Mouse (Mus musculus) small intestine, adult 2 months (tissue): Measurements from ENCODE around the gene Atf7. TPM values are rescaled to one million over a fixed set of nuclear protein-coding genes. Genes with fewer than 3 reads are reported as not detected.

Source experiments
- H3K27ac ChIP-seq: fragments of 200-500 bp; 2 replicates; pipeline ENCODE4 v1.5.1; 2012; ENCODE audit warnings: low read depth, low read length, control low read depth, inconsistent platforms; ENCODE audit not compliant: insufficient read depth
- H3K27me3 ChIP-seq: fragments of 200-500 bp; 2 replicates; pipeline ENCODE4 v1.6.1; 2012; ENCODE audit warnings: mild to moderate bottlenecking, moderate library complexity, low read length, inconsistent platforms; ENCODE audit not compliant: control insufficient read depth, insufficient read depth
- H3K36me3 ChIP-seq: fragments of 200-500 bp; 2 replicates; pipeline ENCODE4 v1.6.1; 2012; ENCODE audit warnings: mild to moderate bottlenecking, low read length, control low read depth, inconsistent platforms; ENCODE audit not compliant: control insufficient read depth, insufficient read depth
- H3K4me1 ChIP-seq: fragments of 200-500 bp; 2 replicates; pipeline ENCODE4 v1.6.1; 2012; ENCODE audit warnings: low read length, inconsistent platforms, mixed read lengths; ENCODE audit not compliant: control insufficient read depth, insufficient read depth, insufficient read length
- H3K4me3 ChIP-seq: fragments of 200-500 bp; 2 replicates; pipeline ENCODE4 v1.5.1; 2012; ENCODE audit warnings: low read depth, mild to moderate bottlenecking, control low read depth, inconsistent platforms, low read length, moderate library complexity
- CTCF ChIP-seq: fragments of 200-500 bp; IDR thresholded peaks from 2 replicates; pipeline ENCODE4 v1.5.1; 2012; ENCODE audit warnings: low read depth, mild to moderate bottlenecking, control low read depth, inconsistent platforms, low read length, moderate library complexity, mixed read lengths; ENCODE audit not compliant: insufficient replicate concordance, insufficient read length; ENCODE audit errors: extremely low read depth
- POLR2A ChIP-seq: fragments of 200-500 bp; IDR thresholded peaks from 2 replicates; pipeline ENCODE4 v1.6.1; 2012; ENCODE audit warnings: low read depth, mild to moderate bottlenecking, control low read depth, inconsistent platforms, low read length, moderate library complexity
- WGBS: fragments of 180-500 bp; shearing (Covaris S2); methylation state at CpG from one replicate; pipeline ENCODE4 v1.1.7; 2018; 5-methylcytosine and 5-hydroxymethylcytosine counted together
- polyA plus RNA-seq: library from polyadenylated mRNA; depleted of rRNA; stranded (reverse); fragments of >200 nt; gene quantifications from 2 replicates; pipeline ENCODE4 v1.2.3, GENCODE M21; 2012

Gene Atf7
- polyA plus RNA-seq, 1 experiment, result 38.6 TPM

DNA sequence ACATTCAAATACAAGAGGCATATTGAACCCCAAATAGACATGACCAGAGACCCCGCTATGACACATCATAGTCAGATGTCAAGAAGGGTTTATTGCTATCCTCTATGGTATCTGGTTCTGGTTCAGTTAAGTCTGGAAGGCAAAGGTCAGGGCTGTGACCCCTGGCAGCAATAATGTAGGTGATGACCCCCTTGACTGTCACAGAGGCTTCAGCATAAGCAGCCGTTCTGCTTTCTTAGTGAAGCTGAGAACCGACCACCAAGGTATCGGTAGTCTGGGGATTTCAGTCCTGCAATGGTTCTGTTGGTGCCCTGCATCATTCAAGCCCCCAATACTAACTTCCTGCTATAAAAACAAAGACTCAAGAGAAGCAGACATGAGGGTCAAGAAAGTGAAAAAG is 93.7 kb downstream of the Atf7 start:
- peaks cover 55% of the 10 kb centered on the region for H3K36me3 ChIP-seq
- WGBS, result 91% methylated on average over 4 of the region's 4 CpGs
- TF ChIP-seq POLR2A, result no peak
- no peak for TF ChIP-seq CTCF

DNA sequence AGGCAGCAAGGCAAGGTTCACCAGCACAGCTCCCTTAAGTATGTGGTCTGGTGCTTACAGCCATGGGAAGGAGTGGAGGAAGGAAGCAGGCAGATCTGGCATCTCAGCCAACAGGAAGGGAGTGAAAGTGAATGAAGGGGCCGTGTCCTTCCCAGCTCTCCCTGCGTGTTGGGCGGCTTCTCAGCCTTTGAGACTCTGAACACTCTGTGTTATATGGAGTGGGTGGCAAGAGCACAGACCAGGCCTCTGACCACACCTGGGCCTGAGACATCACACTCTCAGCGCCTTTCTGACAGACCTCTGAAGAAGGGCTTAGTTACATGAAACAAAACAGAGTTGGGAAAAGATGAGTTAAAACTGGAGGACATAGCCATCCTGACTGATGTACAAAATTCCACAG is 94.7 kb downstream of the Atf7 start:
- no peaks in the 10 kb centered on the region for H3K27me3 ChIP-seq
- peak overlapping the region; percentile 20; the same call in 1 of the 2 replicates for H3K27ac ChIP-seq
- 68% methylated on average over 4 of the region's 4 CpGs for WGBS
- TF ChIP-seq POLR2A (no peak), CTCF (no peak)
- H3K4me3 ChIP-seq, result no peak overlapping the region
- H3K36me3 ChIP-seq, result peaks cover 50% of the 10 kb centered on the region
- peaks cover 3% of the 10 kb centered on the region; the same call in 1 of the 2 replicates for H3K4me1 ChIP-seq

More for the DNA sequence above, 93.7 kb downstream of the Atf7 start:
- Histone ChIP-seq H3K27ac (no peak overlapping the region), H3K27me3 (no peaks in the 10 kb centered on the region), H3K4me3 (no peak overlapping the region), H3K4me1 (peaks cover 3% of the 10 kb centered on the region; the same call in 1 of the 2 replicates)

GRCm38 (mm10) chr15:102528396-102528795 is 96.9 kb downstream of the Atf7 start:
- no peak for TF ChIP-seq CTCF
- no peak for TF ChIP-seq POLR2A
- Histone ChIP-seq H3K27me3 (no peaks in the 10 kb centered on the region), H3K4me1 (peaks cover 3% of the 10 kb centered on the region; the same call in 1 of the 2 replicates), H3K27ac (no peak overlapping the region), H3K36me3 (peaks cover 45% of the 10 kb centered on the region), H3K4me3 (no peak overlapping the region)
- WGBS, result 98% methylated on average over 1 of the region's 1 CpGs

DNA sequence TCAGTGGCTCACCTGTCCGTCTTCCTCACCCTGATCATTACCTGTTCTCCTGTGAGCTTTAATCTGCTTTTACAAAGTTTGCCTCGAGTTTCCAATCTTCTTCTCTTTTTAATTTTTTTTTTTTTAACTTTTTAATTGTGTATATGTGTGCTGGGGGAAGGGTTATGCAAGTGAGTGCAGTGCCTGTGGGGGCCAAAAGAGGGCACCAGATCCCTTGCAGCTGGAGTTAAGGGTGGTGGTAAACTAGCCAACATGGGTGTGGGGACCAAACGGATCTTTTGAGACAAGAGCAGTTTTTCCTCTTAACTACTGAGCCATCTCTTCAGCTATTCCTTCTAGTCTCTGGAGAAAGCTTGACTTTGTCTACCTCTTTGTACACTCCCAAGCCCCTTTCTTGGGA is 97.3 kb downstream of the Atf7 start:
- H3K36me3 ChIP-seq, result peaks cover 44% of the 10 kb centered on the region
- TF ChIP-seq POLR2A (no peak), CTCF (peak; percentile 31; the same call in 1 of the 2 replicates)
- 77% methylated on average over 3 of the region's 3 CpGs for WGBS

DNA sequence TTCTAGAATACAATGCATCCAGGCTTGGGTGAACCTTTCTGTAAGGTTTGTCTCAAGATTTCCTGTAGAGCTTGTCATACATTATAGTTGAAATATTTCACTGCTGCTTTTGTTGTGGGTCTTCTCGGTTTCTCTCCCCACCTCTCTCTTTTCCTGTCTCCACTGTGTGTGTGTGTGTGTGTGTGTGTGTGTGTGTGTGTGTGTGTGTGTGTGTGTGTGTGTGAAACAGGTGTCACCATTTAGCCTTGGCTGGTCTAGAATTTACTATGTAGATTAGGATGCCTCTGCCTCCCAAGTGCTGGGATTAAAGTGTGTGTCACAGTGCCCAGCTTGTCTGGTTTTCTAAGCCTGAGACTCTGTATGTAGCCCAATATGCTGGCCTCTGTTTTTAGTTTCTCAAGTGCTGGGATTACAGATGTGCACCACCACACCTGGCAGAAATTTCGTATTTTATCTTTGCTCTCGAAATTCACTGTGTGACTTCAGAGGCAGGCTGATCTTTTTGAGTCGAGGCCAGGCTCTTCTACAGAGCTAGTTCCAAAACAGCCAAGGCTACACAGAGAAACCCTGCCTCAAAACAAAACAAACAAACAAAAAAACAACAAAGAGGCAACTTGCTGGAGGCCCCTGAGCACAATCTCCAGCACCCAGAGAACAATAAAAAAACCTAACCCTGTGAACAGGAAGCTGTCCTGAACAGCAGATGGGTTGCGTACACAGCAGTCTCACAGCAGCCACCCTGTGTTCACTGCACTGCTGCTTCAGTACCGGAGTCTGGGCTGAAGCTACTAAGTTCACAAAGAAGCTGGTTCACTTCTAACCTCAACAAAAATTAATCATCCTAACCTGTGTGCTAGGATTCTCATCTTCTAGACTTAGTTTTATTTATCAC is 98.9 kb downstream of the Atf7 start:
- Histone ChIP-seq H3K4me1 (peaks cover 3% of the 10 kb centered on the region; the same call in 1 of the 2 replicates), H3K27ac (no peak overlapping the region), H3K27me3 (no peaks in the 10 kb centered on the region), H3K4me3 (no peak overlapping the region), H3K36me3 (peaks cover 38% of the 10 kb centered on the region)
- WGBS, result 84% methylated on average over 6 of the region's 6 CpGs
- TF ChIP-seq CTCF (no peak), POLR2A (no peak)

More for the DNA sequence above, 97.3 kb downstream of the Atf7 start:
- Histone ChIP-seq H3K4me1 (peaks cover 3% of the 10 kb centered on the region; the same call in 1 of the 2 replicates), H3K4me3 (no peak overlapping the region), H3K27me3 (no peaks in the 10 kb centered on the region), H3K27ac (no peak overlapping the region)

DNA sequence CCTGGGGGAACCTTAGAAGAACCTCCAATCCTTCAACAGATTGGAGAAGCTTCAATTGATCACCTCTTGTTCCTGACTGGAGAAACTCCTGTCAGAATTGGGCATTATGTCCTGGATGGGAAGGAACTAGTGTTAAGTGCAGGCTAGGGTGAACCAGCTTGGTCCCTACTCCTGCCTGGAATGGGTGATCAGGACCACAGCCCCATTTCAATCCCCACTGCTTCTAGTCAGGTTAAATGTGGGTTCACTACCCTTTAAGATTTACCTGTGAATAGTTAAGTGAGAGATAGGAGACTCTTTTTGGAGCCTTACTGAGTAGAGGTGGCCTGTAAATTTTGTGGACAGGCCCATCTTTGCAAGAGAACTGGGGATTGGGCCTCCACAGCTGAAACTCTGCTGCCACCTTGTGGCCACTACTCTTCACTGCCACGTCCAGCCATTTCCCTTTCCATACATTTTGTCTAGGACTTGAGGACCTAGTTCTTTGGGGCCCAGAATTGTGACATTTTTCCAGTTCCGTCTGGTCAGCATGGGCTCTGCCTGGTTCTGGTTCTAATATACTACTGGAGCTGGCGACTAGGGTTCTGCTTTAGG is 100.3 kb downstream of the Atf7 start, which contains the start of gene Npff:
Npff (minus strand) TSS at position 51 of the 594 bp plus-strand sequence.
- TF ChIP-seq POLR2A, result no peak
- peak; percentile 93; the same call in 1 of the 2 replicates for TF ChIP-seq CTCF
- H3K27me3 ChIP-seq, result no peaks in the 10 kb centered on the region
- H3K27ac ChIP-seq, result no peak within 1 kb of the TSS
- H3K36me3 ChIP-seq, result peaks cover 36% of the 10 kb centered on the region
- H3K4me3 ChIP-seq, result no peak within 1 kb of the TSS
- 10% methylated on average over 3 of the region's 3 CpGs for WGBS
- no peaks in the 10 kb centered on the region for H3K4me1 ChIP-seq

DNA sequence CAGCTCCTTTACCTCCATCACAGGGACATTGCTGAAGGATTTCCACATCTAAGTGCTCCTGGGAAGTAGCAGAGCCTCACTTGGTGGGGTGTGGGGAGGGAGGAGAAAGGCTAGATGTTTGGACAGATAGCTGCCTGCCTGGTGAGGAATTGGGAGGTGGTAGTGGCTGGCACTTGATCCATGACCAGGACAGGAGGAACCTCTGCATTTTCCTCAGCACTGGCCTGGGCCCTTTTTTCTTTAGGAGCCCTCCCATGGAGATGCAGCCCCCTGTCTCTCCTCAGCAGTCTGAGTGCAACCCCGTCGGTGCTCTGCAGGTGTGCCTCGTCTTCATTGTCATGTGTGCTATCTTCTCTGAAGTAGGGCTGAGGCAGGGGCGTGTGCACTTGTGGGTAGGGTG is 103.8 kb downstream of the Atf7 start:
- Histone ChIP-seq H3K27ac (no peak overlapping the region), H3K27me3 (no peaks in the 10 kb centered on the region), H3K36me3 (peaks cover 16% of the 10 kb centered on the region), H3K4me3 (no peak overlapping the region), H3K4me1 (peaks cover 4% of the 10 kb centered on the region)
- 80% methylated on average over 4 of the region's 4 CpGs for WGBS
- TF ChIP-seq CTCF (no peak), POLR2A (no peak)
